Mouse (Mus musculus): Measurements from ENCODE around the gene Pir. TPM values are rescaled to one million over a fixed set of nuclear protein-coding genes. Genes with fewer than 3 reads are reported as not detected.
A peak's percentile ranks its signal among the peaks of the same experiment; 100 is the strongest.

The Pir gene
- polyA plus RNA-seq, 1 experiment from 2014 or later, result 2.9 TPM

GRCm38 (mm10) chrX:164345359-164345938 lies 76.3 kb downstream of the Pir start:
- Histone ChIP-seq H3K9me3 (no peaks in the 10 kb centered on the region), H3K36me3 (replicated peaks) (no peaks in the 10 kb centered on the region), H3K4me2 (no peak overlapping the region), H3K9ac (no peak overlapping the region), H3K4me3 (no peak overlapping the region), H3K27me3 (replicated peaks) (no peaks in the 10 kb centered on the region), H3K27ac (no peak overlapping the region), H3K4me1 (no peaks in the 10 kb centered on the region)
- 88% methylated on average over 4 of the region's 4 CpGs for WGBS
- no peak for ATAC-seq (replicated peaks)

- Histone ChIP-seq H3K9me3 (no peaks in the 10 kb centered on the region), H3K4me2 (no peak overlapping the region), H3K4me3 (no peak overlapping the region), H3K27me3 (replicated peaks) (no peaks in the 10 kb centered on the region), H3K36me3 (replicated peaks) (no peaks in the 10 kb centered on the region), H3K9ac (no peak overlapping the region), H3K27ac (no peak overlapping the region), H3K4me1 (no peaks in the 10 kb centered on the region)
- no peak for ATAC-seq (replicated peaks)
- WGBS, result 88% methylated on average over 3 of the region's 3 CpGs
Measured at GRCm38 (mm10) chrX:164348937-164349336, 79.8 kb downstream of the Pir start.

- no peaks in the 10 kb centered on the region for H3K27me3 ChIP-seq (replicated peaks)
- H3K9ac ChIP-seq, result no peak overlapping the region
- H3K27ac ChIP-seq, result no peak overlapping the region
- 85% methylated on average over 4 of the region's 4 CpGs for WGBS
- no peaks in the 10 kb centered on the region for H3K4me1 ChIP-seq
- no peak overlapping the region for H3K4me2 ChIP-seq
- no peak for ATAC-seq (replicated peaks)
- no peak overlapping the region for H3K4me3 ChIP-seq
- H3K36me3 ChIP-seq (replicated peaks), result no peaks in the 10 kb centered on the region
- no peaks in the 10 kb centered on the region for H3K9me3 ChIP-seq
Measured at GRCm38 (mm10) chrX:164365153-164365865, 96.1 kb downstream of the Pir start.

- no peaks in the 10 kb centered on the region for H3K9me3 ChIP-seq
- no peaks in the 10 kb centered on the region; the same call in 1 of the 2 replicates for H3K27me3 ChIP-seq (replicated peaks)
- no peak overlapping the region for H3K9ac ChIP-seq
- no peak overlapping the region for H3K27ac ChIP-seq
- no peak overlapping the region for H3K4me2 ChIP-seq
- ATAC-seq (replicated peaks), result no peak
- H3K4me1 ChIP-seq, result no peaks in the 10 kb centered on the region
- no peak overlapping the region for H3K4me3 ChIP-seq
- H3K36me3 ChIP-seq (replicated peaks), result no peaks in the 10 kb centered on the region
- WGBS, result 88% methylated on average over 3 of the region's 3 CpGs
Measured at GRCm38 (mm10) chrX:164370576-164370975, 101.4 kb downstream of the Pir start.

- no peak for ATAC-seq (replicated peaks)
Measured at GRCm38 (mm10) chrX:164373081-164373480, 103.9 kb downstream of the Pir start, which contains the start of gene Vegfd. Gene Vegfd (plus strand): TSS chrX:164373378.

GRCm38 (mm10) chrX:164374586-164374985 lies 105.4 kb downstream of the Pir start:
- Histone ChIP-seq H3K4me3 (no peak overlapping the region), H3K36me3 (replicated peaks) (no peaks in the 10 kb centered on the region), H3K9ac (no peak overlapping the region), H3K4me2 (no peak overlapping the region), H3K27me3 (replicated peaks) (peaks cover 4% of the 10 kb centered on the region), H3K4me1 (no peaks in the 10 kb centered on the region), H3K9me3 (no peaks in the 10 kb centered on the region), H3K27ac (no peak overlapping the region)
- 60% methylated on average over 5 of the region's 5 CpGs for WGBS
- no peak for ATAC-seq (replicated peaks)

More at GRCm38 (mm10) chrX:164373081-164373480, 103.9 kb downstream of the Pir start, which contains the start of gene Vegfd:
- H3K27me3 ChIP-seq (replicated peaks), result no peaks in the 10 kb centered on the region; the same call in none of the 2 replicates
- H3K4me1 ChIP-seq, result no peaks in the 10 kb centered on the region
- no peak within 1 kb of the TSS for H3K4me3 ChIP-seq
- H3K9me3 ChIP-seq, result no peaks in the 10 kb centered on the region
- no peaks in the 10 kb centered on the region for H3K36me3 ChIP-seq (replicated peaks)
- H3K4me2 ChIP-seq, result no peak within 1 kb of the TSS
- no peak within 1 kb of the TSS for H3K27ac ChIP-seq
- WGBS, result 40% methylated on average over 3 of the region's 3 CpGs
- H3K9ac ChIP-seq, result no peak within 1 kb of the TSS

- H3K4me3 ChIP-seq, result no peak overlapping the region
- H3K4me2 ChIP-seq, result no peak overlapping the region
- no peaks in the 10 kb centered on the region for H3K4me1 ChIP-seq
- H3K27ac ChIP-seq, result no peak overlapping the region
- no peaks in the 10 kb centered on the region for H3K36me3 ChIP-seq (replicated peaks)
- H3K9ac ChIP-seq, result no peak overlapping the region
- ATAC-seq (replicated peaks), result no peak
- 87% methylated on average over 4 of the region's 4 CpGs for WGBS
- peaks cover 9% of the 10 kb centered on the region; the same call in 1 of the 2 replicates for H3K27me3 ChIP-seq (replicated peaks)
- H3K9me3 ChIP-seq, result no peaks in the 10 kb centered on the region
Measured at GRCm38 (mm10) chrX:164379721-164380120, 110.5 kb downstream of the Pir start.

GRCm38 (mm10) chrX:164381618-164382408 lies 112.6 kb downstream of the Pir start:
- H3K4me1 ChIP-seq, result no peaks in the 10 kb centered on the region
- no peaks in the 10 kb centered on the region for H3K9me3 ChIP-seq
- H3K27ac ChIP-seq, result no peak overlapping the region
- H3K4me3 ChIP-seq, result peak overlapping the region; percentile 43
- peak; percentile 100 for ATAC-seq (replicated peaks)
- H3K9ac ChIP-seq, result peak overlapping the region; percentile 27; the same call in 1 of the 2 replicates
- H3K27me3 ChIP-seq (replicated peaks), result peaks cover 9% of the 10 kb centered on the region; the same call in 1 of the 2 replicates
- peak overlapping the region; percentile 80 for H3K4me2 ChIP-seq
- 28% methylated on average over 33 of the region's 33 CpGs for WGBS
- H3K36me3 ChIP-seq (replicated peaks), result no peaks in the 10 kb centered on the region

- Histone ChIP-seq H3K4me2 (no peak overlapping the region), H3K4me3 (no peak overlapping the region), H3K9me3 (no peaks in the 10 kb centered on the region), H3K9ac (no peak overlapping the region), H3K36me3 (replicated peaks) (no peaks in the 10 kb centered on the region), H3K4me1 (no peaks in the 10 kb centered on the region), H3K27me3 (replicated peaks) (no peaks in the 10 kb centered on the region), H3K27ac (no peak overlapping the region)
- no peak for ATAC-seq (replicated peaks)
- WGBS, result 72% methylated on average over 4 of the region's 4 CpGs
Measured at GRCm38 (mm10) chrX:164394091-164394490, 124.9 kb downstream of the Pir start.

GRCm38 (mm10) chrX:164398456-164398855 lies 129.3 kb downstream of the Pir start:
- no peak overlapping the region for H3K4me3 ChIP-seq
- no peaks in the 10 kb centered on the region for H3K27me3 ChIP-seq (replicated peaks)
- H3K27ac ChIP-seq, result no peak overlapping the region
- H3K9me3 ChIP-seq, result no peaks in the 10 kb centered on the region
- peak; percentile 52; the same call in 1 of the 2 replicates for ATAC-seq (replicated peaks)
- WGBS, result 67% methylated on average over 3 of the region's 3 CpGs
- H3K36me3 ChIP-seq (replicated peaks), result no peaks in the 10 kb centered on the region
- H3K4me1 ChIP-seq, result no peaks in the 10 kb centered on the region
- no peak overlapping the region for H3K4me2 ChIP-seq
- H3K9ac ChIP-seq, result no peak overlapping the region

- Histone ChIP-seq H3K9ac (no peak overlapping the region), H3K27me3 (replicated peaks) (no peaks in the 10 kb centered on the region), H3K36me3 (replicated peaks) (no peaks in the 10 kb centered on the region), H3K4me1 (no peaks in the 10 kb centered on the region), H3K4me2 (no peak overlapping the region), H3K4me3 (no peak overlapping the region), H3K27ac (no peak overlapping the region), H3K9me3 (no peaks in the 10 kb centered on the region)
- ATAC-seq (replicated peaks), result no peak
Measured at GRCm38 (mm10) chrX:164405080-164405649, 136.0 kb downstream of the Pir start.
